8 mouse cellular contexts compared by ENCODE assay signal in the genomic region with DNA sequence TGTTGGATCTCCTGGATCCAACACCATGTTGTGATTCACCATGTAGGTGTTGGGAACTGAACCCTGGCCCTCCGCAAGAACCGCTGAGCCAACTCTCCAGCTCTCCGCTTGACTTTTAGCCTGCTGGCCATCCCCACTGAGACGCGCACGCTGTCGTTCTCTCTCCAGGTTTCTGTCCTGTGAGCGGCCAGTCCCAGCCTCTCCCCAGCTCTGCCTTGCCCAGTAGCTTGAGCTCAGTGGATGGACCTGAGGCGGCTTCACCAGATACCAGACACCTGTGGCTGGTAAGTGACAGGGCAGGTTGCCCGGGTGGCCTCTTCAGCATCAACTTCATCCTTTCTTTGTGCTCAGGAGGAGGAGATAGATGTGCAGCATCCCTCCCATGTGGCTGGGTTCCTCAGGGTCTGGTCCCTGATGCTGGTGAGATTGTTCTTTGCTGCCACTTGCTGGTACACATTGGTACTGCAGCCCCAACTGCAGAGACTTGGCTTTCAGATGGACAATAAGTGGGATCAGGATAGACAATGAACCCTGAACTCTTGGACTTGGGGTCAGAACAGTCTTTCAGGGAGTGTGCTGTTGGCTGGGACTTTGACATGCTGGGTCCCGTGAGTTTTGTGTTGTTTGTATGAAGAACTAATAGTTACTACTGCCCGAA. TPM values are rescaled to one million over a fixed set of nuclear protein-coding genes. Genes with fewer than 3 reads are reported as not detected.
DNase-seq lines count a peak whose midpoint lies in the region; ATAC-seq and TF ChIP-seq lines count a peak whose summit lies in the region.

No protein-coding gene starts in this region.

- no peaks in the 10 kb centered on the region for H3K27me3 ChIP-seq in limb, embryonic 14.5 days (ENCODE audit: control insufficient read depth, insufficient read depth, low read length)

- no peak for TF ChIP-seq POLR2A in limb, embryonic 14.5 days (IDR thresholded peaks at IDR 0.05; ENCODE audit: borderline replicate concordance, extremely low read depth, insufficient read depth, insufficient read length)

- H3K4me2 ChIP-seq in limb, embryonic 14.5 days (replicated peaks; ENCODE audit: low read depth, low read length, severe bottlenecking) = no peak overlapping the region

- 39% methylated on average over 12 of the region's 12 CpGs for WGBS in limb, embryonic 14.5 days

- no peak overlapping the region for H3K4me3 ChIP-seq in limb, embryonic 14.5 days (replicated peaks; ENCODE audit: low read length)

- peak; percentile 33 for DNase-seq in 3134 (ENCODE audit: extremely low read depth, insufficient read length, low spot score)
- DNase-seq in adrenal gland, adult 18-20 months (ENCODE audit: low spot score in 2 of 2) = peak; percentile 75 to 82
- DNase-seq in embryo, embryonic 10 days (ENCODE audit: low spot score) = peak; percentile 91
- peak; percentile 77 for DNase-seq in gastrocnemius, postnatal 10 days
- peak; percentile 93 for DNase-seq in kidney, adult 9 months
- DNase-seq in limb, embryonic 14.5 days (ENCODE audit: low spot score) = peak; percentile 63
- DNase-seq in spleen, postnatal 36 days (ENCODE audit: low spot score in 2 of 2) = peak; percentile 39 to 41

- no peak overlapping the region for H3K9ac ChIP-seq in limb, embryonic 14.5 days (ENCODE audit: low read depth, low read length, severe bottlenecking)

- no peaks in the 10 kb centered on the region for H3K36me3 ChIP-seq in limb, embryonic 14.5 days (ENCODE audit: control insufficient read depth, insufficient read depth, low read length)

- no peak overlapping the region for H3K27ac ChIP-seq in limb, embryonic 14.5 days (replicated peaks; ENCODE audit: low read depth, low read length)

- H3K9me3 ChIP-seq in limb, embryonic 14.5 days (ENCODE audit: control insufficient read depth, low read length) = no peaks in the 10 kb centered on the region

- ATAC-seq in limb, embryonic 14.5 days (ENCODE audit: low FRiP score, low read depth) = no peak; the same call in 1 of the 2 replicates
- peak; percentile 88 for ATAC-seq in monocyte, adult 5-6 weeks (replicated peaks; ENCODE audit: insufficient number of reproducible peaks, low FRiP score, low TSS enrichment, poor library complexity, severe bottlenecking)

- H3K4me1 ChIP-seq in limb, embryonic 14.5 days (ENCODE audit: control insufficient read depth, insufficient read depth, low read length) = no peaks in the 10 kb centered on the region

RNA-seq across cellular contexts. Expression of a gene that starts 12.3 kb away (rescaled TPM):
- total RNA-seq in adrenal gland, adult 18-20 months (2021) = 100 to 1,000 TPM; 218 to 255 TPM
- total RNA-seq in gastrocnemius, postnatal 10 days (2021) = 100 to 1,000 TPM; 144 to 157 TPM
- polyA plus RNA-seq in limb, embryonic 14.5 days (2012; rRNA removed) = 193 and 207 TPM in 2 replicates
- 153 and 155 TPM in 2 replicates for polyA plus RNA-seq in limb, embryonic 14.5 days (2014; fragmentation: Nextera tagmentation; extraction: Ambion mirVana)
- total RNA-seq in monocyte, adult 5-6 weeks (2017) = 415 to 577 TPM (median 562 TPM) in 3 replicates

RNA-seq across cellular contexts. Expression of a gene that starts 28.7 kb away (rescaled TPM):
- 1 to 10 TPM; 1.7 to 3.1 TPM for total RNA-seq in adrenal gland, adult 18-20 months (2021)
- total RNA-seq in gastrocnemius, postnatal 10 days (2021) = 1 to 10 TPM in 1 of 2 experiments, under 1 TPM in 1; 0.86 to 1.2 TPM
- polyA plus RNA-seq in limb, embryonic 14.5 days (2012; rRNA removed) = 1.2 TPM in 2 replicates
- 0.67 and 1.2 TPM in 2 replicates for polyA plus RNA-seq in limb, embryonic 14.5 days (2014; fragmentation: Nextera tagmentation; extraction: Ambion mirVana)
- 0.32 TPM in 1 of 3 replicates, not detected in the others for total RNA-seq in monocyte, adult 5-6 weeks (2017)

RNA-seq across cellular contexts. Expression of a gene that starts 42.8 kb away (rescaled TPM):
- total RNA-seq in adrenal gland, adult 18-20 months (2021) = 1 to 10 TPM; 1.2 to 4.2 TPM
- total RNA-seq in gastrocnemius, postnatal 10 days (2021) = 1 to 10 TPM; 4.6 to 6.2 TPM
- 54.7 and 65.7 TPM in 2 replicates for polyA plus RNA-seq in limb, embryonic 14.5 days (2012; rRNA removed)
- polyA plus RNA-seq in limb, embryonic 14.5 days (2014; fragmentation: Nextera tagmentation; extraction: Ambion mirVana) = 23.9 and 24.2 TPM in 2 replicates
- total RNA-seq in monocyte, adult 5-6 weeks (2017) = 11.2 to 31.4 TPM (median 24.6 TPM) in 3 replicates

RNA-seq across cellular contexts. Expression of a gene that starts 45.7 kb away (rescaled TPM):
- total RNA-seq in adrenal gland, adult 18-20 months (2021) = not detected
- total RNA-seq in gastrocnemius, postnatal 10 days (2021) = not detected
- 0.05 and 0.12 TPM in 2 replicates for polyA plus RNA-seq in limb, embryonic 14.5 days (2012; rRNA removed)
- 0.06 and 0.17 TPM in 2 replicates for polyA plus RNA-seq in limb, embryonic 14.5 days (2014; fragmentation: Nextera tagmentation; extraction: Ambion mirVana)
- not detected in 3 replicates for total RNA-seq in monocyte, adult 5-6 weeks (2017)

RNA-seq across cellular contexts. Expression of a gene that starts 50.0 kb away (rescaled TPM):
- 1 to 10 TPM; 2.0 to 8.2 TPM for total RNA-seq in adrenal gland, adult 18-20 months (2021)
- total RNA-seq in gastrocnemius, postnatal 10 days (2021) = 1 to 10 TPM; 1.8 to 1.9 TPM
- polyA plus RNA-seq in limb, embryonic 14.5 days (2012; rRNA removed) = 10.4 and 12.5 TPM in 2 replicates
- polyA plus RNA-seq in limb, embryonic 14.5 days (2014; fragmentation: Nextera tagmentation; extraction: Ambion mirVana) = 3.4 and 3.7 TPM in 2 replicates
- total RNA-seq in monocyte, adult 5-6 weeks (2017) = 0.29 to 0.96 TPM (median 0.76 TPM) in 3 replicates

Comparison
In these comparisons a context has a peak if more than half of its experiments do, and no peak if none do; other contexts are left out.
1. DNase-seq: peak in every context shown above with its lines; median percentile 93 in kidney, adult 9 months; 91 in embryo, embryonic 10 days; 78 in adrenal gland, adult 18-20 months; 77 in gastrocnemius, postnatal 10 days; 63 in limb, embryonic 14.5 days; 40 in spleen, postnatal 36 days; 33 in 3134.